Mouse (Mus musculus) midbrain, embryonic 13.5 days (tissue): ENCODE data around the gene Edn1. TPM values are rescaled to one million over a fixed set of nuclear protein-coding genes. Genes with fewer than 3 reads are reported as not detected.

Experiments
- ATAC-seq: fragments of 200-750 bp; cut with Nextera tagmentation; 2 replicates; pipeline ENCODE4 v1.8.0; 2017; ENCODE audit warnings: mild to moderate bottlenecking, moderate TSS enrichment, moderate library complexity
- H3K27ac ChIP-seq: fragments of 300-500 bp; sonication (generic); 2 replicates; pipeline ENCODE4 v1.5.1; 2015; ENCODE audit warnings: inconsistent platforms, mild to moderate bottlenecking, moderate library complexity
- H3K27me3 ChIP-seq: fragments of 300-500 bp; sonication (generic); 2 replicates; pipeline ENCODE4 v1.6.1; 2015; ENCODE audit warnings: mild to moderate bottlenecking, inconsistent platforms
- H3K36me3 ChIP-seq: fragments of 300-500 bp; sonication (generic); 2 replicates; pipeline ENCODE4 v1.6.1; 2015; ENCODE audit warnings: mild to moderate bottlenecking, inconsistent platforms
- H3K4me1 ChIP-seq: fragments of 300-500 bp; sonication (generic); replicated peaks from 2 replicates; pipeline ENCODE4 v1.6.1; 2015; ENCODE audit warnings: inconsistent platforms
- H3K4me2 ChIP-seq: fragments of 300-500 bp; sonication (generic); replicated peaks from 2 replicates; pipeline ENCODE4 v1.6.1; 2015; ENCODE audit warnings: moderate library complexity, mild to moderate bottlenecking, inconsistent platforms
- H3K4me3 ChIP-seq: fragments of 300-500 bp; sonication (generic); replicated peaks from 2 replicates; pipeline ENCODE4 v1.5.1; 2015; ENCODE audit warnings: mild to moderate bottlenecking, inconsistent platforms
- H3K9ac ChIP-seq: fragments of 300-500 bp; sonication (generic); replicated peaks from 2 replicates; pipeline ENCODE4 v1.6.1; 2015; ENCODE audit warnings: mild to moderate bottlenecking, inconsistent platforms
- H3K9me3 ChIP-seq: fragments of 300-500 bp; sonication (generic); 2 replicates; pipeline ENCODE4 v1.6.1; 2016; ENCODE audit warnings: mild to moderate bottlenecking, inconsistent platforms
- WGBS: fragments of 180-500 bp; shearing (Covaris S2); methylation state at CpG from one replicate; pipeline ENCODE4 v1.1.7; 2015; 5-methylcytosine and 5-hydroxymethylcytosine counted together
- polyA plus RNA-seq: library from polyadenylated mRNA; unstranded; fragments of >200 nt; fragmentation: Nextera tagmentation; extraction: Ambion mirVana; gene quantifications from 2 replicates; pipeline ENCODE4 v1.2.1, GENCODE M21; 2015

Gene Edn1
- polyA plus RNA-seq, 1 experiment from 2014 or later, result 2.2 TPM

GRCm38 (mm10) chr13:42334981-42335380 is 33.7 kb downstream of the Edn1 start:
- 83% methylated on average over 3 of the region's 3 CpGs for WGBS

GRCm38 (mm10) chr13:42336414-42336813 is 35.1 kb downstream of the Edn1 start:
- Histone ChIP-seq H3K4me1 (no peaks in the 10 kb centered on the region), H3K36me3 (no peaks in the 10 kb centered on the region), H3K4me3 (no peak overlapping the region), H3K9me3 (no peaks in the 10 kb centered on the region), H3K9ac (no peak overlapping the region), H3K27ac (no peak overlapping the region), H3K27me3 (no peaks in the 10 kb centered on the region), H3K4me2 (no peak overlapping the region)
- ATAC-seq, result no peak
- WGBS, result 82% methylated on average over 4 of the region's 4 CpGs

More at GRCm38 (mm10) chr13:42334981-42335380, 33.7 kb downstream of the Edn1 start:
- Histone ChIP-seq H3K9me3 (no peaks in the 10 kb centered on the region), H3K27ac (no peak overlapping the region), H3K4me2 (no peak overlapping the region), H3K4me1 (no peaks in the 10 kb centered on the region), H3K36me3 (no peaks in the 10 kb centered on the region), H3K27me3 (no peaks in the 10 kb centered on the region), H3K4me3 (no peak overlapping the region), H3K9ac (no peak overlapping the region)
- no peak for ATAC-seq

- no peaks in the 10 kb centered on the region for H3K27me3 ChIP-seq
- no peak overlapping the region for H3K27ac ChIP-seq
- no peak overlapping the region for H3K4me3 ChIP-seq
- no peak for ATAC-seq
- no peaks in the 10 kb centered on the region for H3K9me3 ChIP-seq
- no peak overlapping the region for H3K4me2 ChIP-seq
- H3K9ac ChIP-seq, result no peak overlapping the region
- H3K4me1 ChIP-seq, result no peaks in the 10 kb centered on the region
- no peaks in the 10 kb centered on the region for H3K36me3 ChIP-seq
- 81% methylated on average over 2 of the region's 2 CpGs for WGBS
These were observed 35.8 kb downstream of the Edn1 start for GRCm38 (mm10) chr13:42337072-42337471.

- Histone ChIP-seq H3K9ac (no peak overlapping the region), H3K27ac (no peak overlapping the region), H3K9me3 (no peaks in the 10 kb centered on the region), H3K4me3 (no peak overlapping the region), H3K27me3 (no peaks in the 10 kb centered on the region), H3K36me3 (no peaks in the 10 kb centered on the region), H3K4me2 (no peak overlapping the region), H3K4me1 (no peaks in the 10 kb centered on the region)
- WGBS, result 75% methylated on average over 2 of the region's 2 CpGs
- no peak for ATAC-seq
These were observed 38.2 kb downstream of the Edn1 start for GRCm38 (mm10) chr13:42339466-42339865.

- no peaks in the 10 kb centered on the region for H3K27me3 ChIP-seq
- H3K36me3 ChIP-seq, result no peaks in the 10 kb centered on the region
- 90% methylated on average over 2 of the region's 2 CpGs for WGBS
These were observed 40.7 kb downstream of the Edn1 start for GRCm38 (mm10) chr13:42341871-42342532.

DNA sequence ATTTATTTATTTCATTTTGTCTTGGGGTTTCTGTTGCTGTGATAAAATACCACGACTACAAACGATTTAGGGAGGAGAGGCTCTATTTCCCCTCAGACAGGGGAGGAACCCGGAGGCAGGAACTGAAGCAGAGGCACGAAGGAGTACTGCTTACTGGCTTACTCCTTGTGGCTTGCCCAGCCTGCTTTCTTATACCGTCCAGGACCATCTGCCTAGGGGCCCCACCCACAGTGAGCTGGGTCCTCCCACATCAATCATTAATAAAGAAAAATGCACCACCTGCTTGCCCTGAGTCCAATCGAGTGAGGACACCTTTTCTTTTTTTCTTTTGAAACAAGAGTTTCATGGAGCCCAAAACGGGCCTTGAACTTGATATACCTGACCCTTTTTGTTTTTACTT is 44.2 kb downstream of the Edn1 start:
- 90% methylated on average over 7 of the region's 7 CpGs for WGBS
- Histone ChIP-seq H3K27ac (no peak overlapping the region), H3K4me3 (no peak overlapping the region), H3K27me3 (no peaks in the 10 kb centered on the region), H3K4me2 (no peak overlapping the region), H3K9me3 (no peaks in the 10 kb centered on the region), H3K4me1 (no peaks in the 10 kb centered on the region), H3K9ac (no peak overlapping the region), H3K36me3 (no peaks in the 10 kb centered on the region)
- ATAC-seq, result no peak

More at GRCm38 (mm10) chr13:42341871-42342532, 40.7 kb downstream of the Edn1 start:
- no peak for ATAC-seq
- Histone ChIP-seq H3K4me3 (no peak overlapping the region), H3K4me2 (no peak overlapping the region), H3K4me1 (no peaks in the 10 kb centered on the region), H3K9me3 (no peaks in the 10 kb centered on the region), H3K9ac (no peak overlapping the region), H3K27ac (no peak overlapping the region)

- Histone ChIP-seq H3K27ac (no peak overlapping the region), H3K4me3 (no peak overlapping the region), H3K27me3 (no peaks in the 10 kb centered on the region), H3K36me3 (no peaks in the 10 kb centered on the region), H3K4me1 (no peaks in the 10 kb centered on the region), H3K4me2 (no peak overlapping the region), H3K9me3 (no peaks in the 10 kb centered on the region), H3K9ac (no peak overlapping the region)
- ATAC-seq, result no peak
- 49% methylated on average over 7 of the region's 7 CpGs for WGBS
These were observed 45.1 kb downstream of the Edn1 start for GRCm38 (mm10) chr13:42346414-42346813.

DNA sequence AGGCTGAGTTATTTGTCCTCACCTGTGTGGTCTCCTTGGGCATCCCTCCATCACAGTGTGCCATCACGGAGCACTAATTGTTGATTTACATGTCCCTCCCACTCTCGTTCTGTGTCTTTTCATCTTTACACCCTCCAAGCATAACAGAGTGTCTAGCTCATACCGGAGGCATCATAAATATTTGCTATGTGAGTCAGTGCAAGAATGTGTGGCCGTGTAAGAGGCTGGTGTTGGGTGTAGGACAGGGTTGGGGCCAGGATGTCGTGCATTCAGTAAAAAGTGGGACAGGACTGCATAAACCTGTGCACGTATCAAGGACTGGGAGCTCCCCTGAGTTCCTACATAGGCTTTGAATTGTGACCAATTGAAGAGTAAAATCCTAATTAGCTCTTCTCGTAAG is 50.4 kb downstream of the Edn1 start:
- H3K4me3 ChIP-seq, result no peak overlapping the region

More for the DNA sequence above, 50.4 kb downstream of the Edn1 start:
- ATAC-seq, result no peak
- Histone ChIP-seq H3K4me2 (no peak overlapping the region), H3K9ac (no peak overlapping the region), H3K36me3 (no peaks in the 10 kb centered on the region), H3K4me1 (no peaks in the 10 kb centered on the region), H3K9me3 (no peaks in the 10 kb centered on the region), H3K27me3 (no peaks in the 10 kb centered on the region), H3K27ac (no peak overlapping the region)
- WGBS, result 86% methylated on average over 7 of the region's 7 CpGs

Other genes starting within 250 kb of the Edn1 start
- 18.7 and 20.5 TPM in 2 replicates for gene Hivep1, start 249.5 kb upstream of the Edn1 start, polyA plus RNA-seq